Mouse (Mus musculus): Measurements from ENCODE around the gene Cblc. TPM values are rescaled to one million over a fixed set of nuclear protein-coding genes. Genes with fewer than 3 reads are reported as not detected.

Gene Cblc
- polyA plus RNA-seq (2021; fragmentation: Nextera tagmentation) = 0.11 TPM in 1 of 2 replicates, not detected in the other
- long read RNA-seq, experiment 1 = 0 reads
- long read RNA-seq, experiment 2, partial matches to known transcripts = 0 of 1 reads
- long read RNA-seq, experiment 2, other reads (novel, unspliced or antisense) = 0 of 1 reads

GRCm38 (mm10) chr7:19796697-19797588 is at the start of gene Cblc:
Cblc (minus strand) TSS chr7:19796809.

GRCm38 (mm10) chr7:19822604-19823058 is 26.0 kb upstream of the Cblc start, which contains the start of gene Bcl3:
Bcl3 (minus strand) TSS chr7:19822770.

GRCm38 (mm10) chr7:19770984-19771391 is 25.6 kb downstream of the Cblc start, which contains the start of gene Bcam:
Bcam (minus strand) TSS chr7:19771016.

GRCm38 (mm10) chr7:19750217-19751069 is 46.2 kb downstream of the Cblc start, which contains the start of gene Nectin2:
Nectin2 (minus strand) TSS chr7:19750483.

Other genes with a start within 250 kb of the Cblc start
- 1.7 and 2.4 TPM in 2 replicates for gene Ppp1r37, start 233.7 kb downstream of the Cblc start, polyA plus RNA-seq (2021; fragmentation: Nextera tagmentation)
- 0.60 and 1.7 TPM in 2 replicates for gene Zfp296, start 219.5 kb downstream of the Cblc start, polyA plus RNA-seq (2021; fragmentation: Nextera tagmentation)
- 136 and 146 TPM in 2 replicates for gene Gemin7, start 219.2 kb downstream of the Cblc start, polyA plus RNA-seq (2021; fragmentation: Nextera tagmentation)
- gene Clasrp, start 192.3 kb downstream of the Cblc start, polyA plus RNA-seq (2021; fragmentation: Nextera tagmentation) = 8.7 and 9.9 TPM in 2 replicates
- gene Relb, start 167.4 kb downstream of the Cblc start, polyA plus RNA-seq (2021; fragmentation: Nextera tagmentation) = 10.4 and 11.2 TPM in 2 replicates
- gene Clptm1, start 131.8 kb downstream of the Cblc start, polyA plus RNA-seq (2021; fragmentation: Nextera tagmentation) = 102 and 108 TPM in 2 replicates
- not detected in 2 replicates for gene Apoc2, start 118.9 kb downstream of the Cblc start, polyA plus RNA-seq (2021; fragmentation: Nextera tagmentation)
- gene Gm44805, start 115.4 kb downstream of the Cblc start, polyA plus RNA-seq (2021; fragmentation: Nextera tagmentation) = not detected in 2 replicates
- gene Apoc4, start 115.3 kb downstream of the Cblc start, polyA plus RNA-seq (2021; fragmentation: Nextera tagmentation) = not detected in 2 replicates
- 6.6 and 10.7 TPM in 2 replicates for gene Apoc1, start 104.1 kb downstream of the Cblc start, polyA plus RNA-seq (2021; fragmentation: Nextera tagmentation)
- gene Apoe, start 97.6 kb downstream of the Cblc start, polyA plus RNA-seq (2021; fragmentation: Nextera tagmentation) = 9,624 and 9,681 TPM in 2 replicates
- gene Tomm40, start 81.4 kb downstream of the Cblc start, polyA plus RNA-seq (2021; fragmentation: Nextera tagmentation) = 158 and 171 TPM in 2 replicates
- 4.7 and 6.5 TPM in 2 replicates for gene Nectin2, start 46.3 kb downstream of the Cblc start, polyA plus RNA-seq (2021; fragmentation: Nextera tagmentation)
- gene Bcam, start 25.8 kb downstream of the Cblc start, polyA plus RNA-seq (2021; fragmentation: Nextera tagmentation) = 8.8 and 9.8 TPM in 2 replicates
- gene Bcl3, start 26.0 kb upstream of the Cblc start, polyA plus RNA-seq (2021; fragmentation: Nextera tagmentation) = 0.46 and 0.52 TPM in 2 replicates
- 3.9 and 5.1 TPM in 2 replicates for gene Gm19345, start 55.2 kb upstream of the Cblc start, polyA plus RNA-seq (2021; fragmentation: Nextera tagmentation)
- gene Ceacam16, start 64.5 kb upstream of the Cblc start, polyA plus RNA-seq (2021; fragmentation: Nextera tagmentation) = 0.13 TPM in 1 of 2 replicates, not detected in the other
- gene Ceacam19, start 91.2 kb upstream of the Cblc start, polyA plus RNA-seq (2021; fragmentation: Nextera tagmentation) = not detected in 2 replicates
- gene Pvr, start 124.4 kb upstream of the Cblc start, polyA plus RNA-seq (2021; fragmentation: Nextera tagmentation) = 1.6 and 1.9 TPM in 2 replicates
- 0.08 TPM in 1 of 2 replicates, not detected in the other for gene Igsf23, start 153.9 kb upstream of the Cblc start, polyA plus RNA-seq (2021; fragmentation: Nextera tagmentation)
- gene Ceacam20, start 168.6 kb upstream of the Cblc start, polyA plus RNA-seq (2021; fragmentation: Nextera tagmentation) = not detected in 2 replicates
- not detected in 2 replicates for gene Nlrp9b, start 194.7 kb upstream of the Cblc start, polyA plus RNA-seq (2021; fragmentation: Nextera tagmentation)

Measured in layer of hippocampus, adult 6 months (tissue).